Mouse (Mus musculus) adrenal gland (tissue): ENCODE data around the gene C530025M09Rik.

Source experiments
- intact Hi-C: fragments of 180-260 bp; cut with DNase I; formaldehyde crosslinking; loops from one replicate; pipeline ENCODE4 v1.15.1; 2025

C530025M09Rik gene

GRCm38 (mm10) chr2:149804599-149805140 lies 26.3 kb downstream of the C530025M09Rik start:
- intact Hi-C loops: no loop called here

GRCm38 (mm10) chr2:149798613-149799012 lies 32.4 kb downstream of the C530025M09Rik start:
- intact Hi-C loops: no loop called here
